Mouse (Mus musculus): ENCODE measurements around the gene Tstd2.

Tstd2 gene

GRCm38 (mm10) chr4:46138287-46139222 lies at the start of gene Tstd2, which contains the start of gene Ncbp1:
Tstd2 (minus strand) TSS chr4:46138694.
Ncbp1 (plus strand) TSS chr4:46138613.
- DNase-seq (ENCODE audit: low spot score) = peak; percentile 92

- no peak for DNase-seq (ENCODE audit: low spot score)
These were observed 48.0 kb upstream of the Tstd2 start for GRCm38 (mm10) chr4:46186466-46186865.

DNA sequence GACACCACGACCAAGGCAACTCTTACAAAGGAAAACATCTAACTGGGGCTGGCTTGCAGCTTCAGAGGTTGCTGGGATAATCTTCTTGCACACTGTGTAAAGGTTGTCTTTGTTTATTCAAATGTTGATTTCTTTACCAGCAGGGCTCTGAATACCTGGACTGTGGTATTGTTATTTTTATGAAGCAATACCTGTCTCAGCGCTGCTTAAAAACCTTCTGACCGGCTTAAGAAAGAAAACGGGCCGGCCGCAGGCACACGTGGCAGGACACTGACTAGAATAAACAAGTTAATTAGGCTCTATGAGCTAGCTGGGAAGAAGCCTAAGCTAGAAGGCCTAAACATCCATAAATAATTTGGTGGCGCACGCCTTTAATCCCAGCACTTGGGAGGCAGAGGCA lies 47.4 kb upstream of the Tstd2 start:
- no peak for DNase-seq (ENCODE audit: low spot score)

GRCm38 (mm10) chr4:46185423-46185822 lies 46.9 kb upstream of the Tstd2 start:
- DNase-seq (ENCODE audit: low spot score) = no peak

DNA sequence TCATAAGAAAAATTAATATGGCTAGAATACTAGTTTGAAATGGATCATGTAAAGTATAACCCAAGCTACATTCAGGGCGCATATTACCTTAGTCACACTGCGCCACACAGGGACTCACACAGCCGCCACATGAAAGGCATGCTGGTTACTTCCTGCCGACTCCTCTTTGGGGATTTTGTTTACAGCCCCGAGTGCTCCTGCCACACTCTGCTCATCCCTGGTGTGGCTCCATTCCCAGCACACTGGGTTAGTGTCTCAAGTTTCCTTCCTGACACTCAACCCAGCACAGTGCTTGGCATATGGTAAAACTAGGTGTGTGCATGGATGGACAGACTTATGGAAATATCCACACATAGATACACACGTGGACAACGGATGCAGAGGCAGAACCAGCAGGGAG lies 43.7 kb upstream of the Tstd2 start:
- no peak for DNase-seq (ENCODE audit: low spot score)

GRCm38 (mm10) chr4:46181168-46181567 lies 42.7 kb upstream of the Tstd2 start:
- no peak for DNase-seq (ENCODE audit: low spot score)

DNA sequence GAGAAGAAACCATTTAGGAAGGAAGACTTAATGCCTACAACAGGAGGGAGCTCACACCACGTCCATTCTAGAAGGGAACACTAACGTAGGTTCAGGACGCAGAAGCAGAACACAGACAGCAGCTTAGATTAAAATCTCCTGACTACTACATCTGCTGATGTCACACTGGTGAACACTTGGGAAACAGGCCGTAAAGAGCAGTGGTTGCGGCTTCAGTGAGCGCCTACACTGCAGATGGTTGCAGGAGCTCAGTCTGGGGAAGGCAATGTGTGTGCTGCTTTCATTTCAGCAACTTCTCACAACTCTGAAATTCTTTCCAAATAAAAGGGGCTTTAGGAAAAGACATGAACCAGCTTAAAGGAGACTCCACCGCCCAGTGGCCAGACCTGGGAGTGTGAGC lies 39.0 kb upstream of the Tstd2 start:
- DNase-seq (ENCODE audit: low spot score) = no peak

- DNase-seq (ENCODE audit: low spot score) = no peak
These were observed 38.5 kb upstream of the Tstd2 start for GRCm38 (mm10) chr4:46177018-46177417.

DNA sequence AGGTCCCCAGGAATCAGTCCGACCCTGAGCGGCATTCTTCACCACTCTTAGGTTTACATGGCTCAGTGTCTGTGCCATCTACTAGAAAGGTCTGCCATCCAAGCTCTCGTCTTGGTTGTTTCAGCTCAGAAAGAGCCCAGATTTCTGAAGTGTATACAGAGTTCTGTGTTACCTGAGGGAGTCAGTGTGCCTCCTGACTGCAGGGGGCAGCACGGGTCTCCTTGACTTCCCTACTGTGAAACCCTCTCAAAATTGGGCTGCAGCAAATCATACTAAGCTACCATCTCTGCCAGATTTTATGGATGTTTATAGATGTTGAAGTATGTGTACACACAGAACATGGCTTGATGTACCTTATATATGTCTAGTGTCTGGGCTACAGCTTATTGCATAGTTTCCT lies 37.8 kb upstream of the Tstd2 start:
- no peak for DNase-seq (ENCODE audit: low spot score)

DNA sequence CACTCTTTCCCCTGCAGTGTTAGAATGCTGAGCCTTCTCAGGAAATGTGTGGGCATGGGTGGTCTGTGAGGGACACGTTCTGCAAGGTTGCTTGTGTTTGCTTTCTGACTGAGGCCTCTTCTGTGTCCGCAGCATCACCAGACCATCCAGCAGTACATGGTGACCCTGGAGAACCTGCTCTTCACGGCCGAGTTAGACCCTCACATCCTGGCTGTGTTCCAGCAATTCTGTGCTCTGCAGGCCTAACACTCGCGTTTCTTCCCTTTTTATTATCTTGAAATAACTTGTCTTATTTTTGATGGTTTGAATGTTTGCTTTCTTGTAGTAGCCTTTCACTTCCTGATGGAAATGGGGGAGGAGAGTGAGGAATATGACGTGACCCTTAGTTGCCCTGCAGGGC lies 33.3 kb upstream of the Tstd2 start:
- DNase-seq (ENCODE audit: low spot score) = no peak

GRCm38 (mm10) chr4:46165831-46166230 lies 27.3 kb upstream of the Tstd2 start:
- DNase-seq (ENCODE audit: low spot score) = no peak

DNA sequence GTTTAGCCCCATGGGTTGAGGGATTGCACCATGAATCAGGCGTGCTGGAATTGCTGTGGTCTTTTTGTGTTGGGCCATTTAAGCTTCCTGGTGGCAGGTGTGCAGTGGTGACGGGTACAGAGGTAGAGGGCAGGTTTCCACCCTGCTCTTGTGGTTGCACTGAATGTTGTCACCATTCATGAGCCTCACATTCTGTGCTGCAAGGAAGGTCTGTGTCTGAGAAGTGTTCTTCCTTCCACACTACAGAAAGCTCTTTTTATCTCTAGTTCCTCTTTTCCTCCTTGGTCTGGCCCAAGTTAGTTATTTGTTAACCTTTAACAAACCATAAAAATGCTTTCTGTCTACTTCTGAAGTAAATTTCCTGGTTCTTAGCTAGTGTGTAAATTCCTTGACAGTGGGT lies 25.5 kb upstream of the Tstd2 start:
- DNase-seq (ENCODE audit: low spot score) = no peak

DNA sequence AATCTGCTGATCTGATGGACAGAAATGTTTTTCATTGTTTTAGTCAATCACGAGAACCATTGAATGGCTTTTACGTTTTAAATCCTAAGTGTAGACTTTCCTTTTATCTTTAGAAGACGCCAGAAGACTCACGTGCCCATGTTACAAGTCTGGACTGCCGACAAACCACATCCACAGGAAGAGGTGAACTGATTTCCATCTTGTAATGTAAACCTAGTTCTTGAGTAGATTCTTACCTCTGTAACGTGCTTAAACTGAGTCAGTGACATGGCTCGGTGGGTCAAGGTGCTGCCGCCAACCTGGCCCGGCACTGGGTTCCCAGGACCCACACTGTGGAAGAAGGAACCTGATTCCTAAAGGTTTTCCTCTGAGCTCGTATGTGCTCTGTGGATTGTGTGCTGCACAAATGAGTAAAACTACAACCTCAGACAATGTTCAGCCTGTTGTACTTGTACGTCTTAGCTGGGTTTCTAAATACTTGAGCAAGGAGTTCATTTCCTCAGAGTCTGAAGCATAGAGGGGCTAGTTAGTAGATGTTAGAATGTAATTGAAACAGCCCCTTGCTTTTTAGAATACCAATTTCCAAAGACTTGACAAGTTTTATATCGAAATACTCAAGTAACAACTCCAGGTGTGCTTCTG lies 13.5 kb upstream of the Tstd2 start:
- no peak for DNase-seq (ENCODE audit: low spot score)

GRCm38 (mm10) chr4:46146881-46147280 lies 8.4 kb upstream of the Tstd2 start:
- no peak for DNase-seq (ENCODE audit: low spot score)

DNA sequence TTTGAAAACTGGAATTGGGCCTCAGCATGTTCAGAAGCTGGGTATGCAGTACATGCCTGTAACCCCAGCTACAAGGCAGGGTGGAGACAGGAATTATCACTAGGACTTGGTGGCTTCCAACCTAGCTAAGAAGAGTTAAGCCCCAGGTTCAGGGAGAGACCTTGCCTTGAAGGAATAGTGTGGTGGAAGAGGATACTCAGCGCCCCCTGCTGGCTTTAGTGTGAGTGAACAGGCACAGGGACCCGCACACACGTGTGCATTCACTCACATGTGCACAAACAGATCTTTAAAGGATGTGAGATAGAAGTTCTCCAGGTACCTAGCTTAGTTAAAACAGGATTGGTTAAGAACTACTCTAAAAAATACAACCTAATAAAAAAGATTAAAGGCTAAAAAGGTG lies 5.8 kb upstream of the Tstd2 start:
- DNase-seq (ENCODE audit: low spot score) = peak; percentile 22

DNA sequence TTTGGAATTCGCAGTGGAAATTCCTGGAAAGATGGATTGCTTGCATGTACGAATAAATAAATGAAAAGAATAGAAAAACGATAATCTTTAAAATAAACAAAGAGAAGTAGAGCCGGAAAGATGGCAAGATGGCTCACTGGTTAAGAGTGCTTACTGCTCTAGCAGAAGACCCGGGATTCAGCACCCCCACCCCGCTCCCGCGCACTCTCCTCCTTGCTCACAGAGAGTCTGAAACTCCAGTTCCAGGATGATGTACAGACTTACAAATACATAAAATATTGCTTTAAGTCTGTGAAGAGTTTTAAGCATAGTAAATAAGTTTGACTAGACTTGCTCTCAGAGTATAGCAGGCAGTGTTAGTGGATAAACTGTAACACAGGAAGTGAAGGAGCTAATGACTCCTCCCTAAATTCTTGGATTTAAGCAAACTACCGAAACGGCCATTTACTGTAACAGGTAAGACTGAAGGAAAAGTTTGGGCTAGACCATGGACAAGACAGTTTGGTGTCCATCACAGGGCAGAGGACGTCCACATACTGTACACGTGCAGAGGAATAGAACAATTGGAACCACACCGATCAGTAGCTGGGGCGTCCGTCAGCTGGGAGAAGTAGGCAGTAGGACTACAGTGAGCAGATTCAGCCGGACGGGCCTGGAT lies 736 bp downstream of the Tstd2 start:
- no peak for DNase-seq (ENCODE audit: low spot score)

GRCm38 (mm10) chr4:46131791-46132190 lies 6.7 kb downstream of the Tstd2 start:
- no peak for DNase-seq (ENCODE audit: low spot score)

GRCm38 (mm10) chr4:46130221-46130620 lies 8.3 kb downstream of the Tstd2 start:
- peak; percentile 48 for DNase-seq (ENCODE audit: low spot score)

DNA sequence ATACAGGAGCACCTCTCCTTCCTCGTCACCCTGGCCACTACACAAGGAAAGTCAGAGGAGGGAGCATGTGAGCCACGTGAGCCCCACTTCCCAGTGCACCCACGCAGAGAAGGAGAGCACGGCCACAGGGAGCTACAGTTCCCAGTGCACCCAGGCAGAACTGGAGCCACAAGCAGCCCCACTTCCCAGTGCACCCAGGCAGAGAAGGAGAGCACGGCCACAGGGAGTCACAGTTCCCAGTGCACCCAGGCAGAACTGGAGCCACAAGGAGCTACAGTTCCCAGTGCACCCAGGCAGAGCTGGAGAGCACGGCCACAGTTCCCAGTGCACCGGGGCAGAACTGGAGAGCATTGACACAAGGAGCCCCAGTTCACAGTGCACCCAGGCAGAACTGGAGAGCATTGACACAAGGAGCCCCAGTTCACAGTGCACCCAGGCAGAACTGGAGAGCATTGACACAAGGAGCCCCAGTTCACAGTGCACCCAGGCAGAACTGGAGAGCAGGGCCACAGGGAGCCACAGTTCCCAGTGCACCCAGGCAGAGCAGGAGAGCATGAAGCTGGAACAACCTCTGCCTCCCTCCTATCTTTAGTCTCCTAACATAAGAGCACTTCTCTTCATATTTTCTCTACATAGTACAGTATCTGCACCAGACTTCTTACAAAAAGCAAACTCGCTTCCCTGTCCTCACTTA lies 9.0 kb downstream of the Tstd2 start:
- no peak for DNase-seq (ENCODE audit: low spot score)

GRCm38 (mm10) chr4:46126541-46126940 lies 12.0 kb downstream of the Tstd2 start:
- peak; percentile 49 for DNase-seq (ENCODE audit: low spot score)

DNA sequence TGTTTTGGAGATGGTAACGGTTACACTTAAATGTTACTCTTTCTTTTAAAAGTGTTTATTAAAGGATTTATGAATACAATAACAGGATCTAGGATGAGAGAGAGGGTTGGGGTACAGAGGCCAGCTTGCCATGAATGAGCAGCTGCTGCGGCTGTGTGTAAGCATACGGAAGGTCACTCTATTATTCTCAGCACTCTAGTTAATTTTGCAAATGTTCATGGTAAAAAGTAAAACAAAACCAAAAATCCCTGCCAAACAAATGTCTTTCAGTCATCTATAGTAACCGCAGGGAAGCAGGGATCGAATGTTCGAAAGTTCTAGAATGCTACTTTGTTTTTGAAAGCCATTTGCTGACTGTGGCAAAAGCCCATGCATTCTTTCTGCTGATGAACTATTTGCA lies 15.1 kb downstream of the Tstd2 start:
- DNase-seq (ENCODE audit: low spot score) = no peak

GRCm38 (mm10) chr4:46120767-46121166 lies 17.7 kb downstream of the Tstd2 start:
- no peak for DNase-seq (ENCODE audit: low spot score)
